Mouse (Mus musculus) adrenal gland, adult 8-10 months (tissue): ENCODE data around the gene Lmtk2. TPM values are rescaled to one million over a fixed set of nuclear protein-coding genes. Genes with fewer than 3 reads are reported as not detected.

Experiments used
- DNase-seq: peaks from one replicate; pipeline ENCODE4 v3.0.0; 2022
- total RNA-seq, 4 experiments: library from RNA; stranded (reverse); gene quantifications; 2 replicates each; pipeline ENCODE4 v1.2.4; 2022

Gene Lmtk2
- total RNA-seq, 4 experiments from 2014 or later: 31.2 to 45.6 (median 38.8) TPM

GRCm38 (mm10) chr5:144109201-144109600 is 9.0 kb downstream of the Lmtk2 start:
- no peak for DNase-seq

DNA sequence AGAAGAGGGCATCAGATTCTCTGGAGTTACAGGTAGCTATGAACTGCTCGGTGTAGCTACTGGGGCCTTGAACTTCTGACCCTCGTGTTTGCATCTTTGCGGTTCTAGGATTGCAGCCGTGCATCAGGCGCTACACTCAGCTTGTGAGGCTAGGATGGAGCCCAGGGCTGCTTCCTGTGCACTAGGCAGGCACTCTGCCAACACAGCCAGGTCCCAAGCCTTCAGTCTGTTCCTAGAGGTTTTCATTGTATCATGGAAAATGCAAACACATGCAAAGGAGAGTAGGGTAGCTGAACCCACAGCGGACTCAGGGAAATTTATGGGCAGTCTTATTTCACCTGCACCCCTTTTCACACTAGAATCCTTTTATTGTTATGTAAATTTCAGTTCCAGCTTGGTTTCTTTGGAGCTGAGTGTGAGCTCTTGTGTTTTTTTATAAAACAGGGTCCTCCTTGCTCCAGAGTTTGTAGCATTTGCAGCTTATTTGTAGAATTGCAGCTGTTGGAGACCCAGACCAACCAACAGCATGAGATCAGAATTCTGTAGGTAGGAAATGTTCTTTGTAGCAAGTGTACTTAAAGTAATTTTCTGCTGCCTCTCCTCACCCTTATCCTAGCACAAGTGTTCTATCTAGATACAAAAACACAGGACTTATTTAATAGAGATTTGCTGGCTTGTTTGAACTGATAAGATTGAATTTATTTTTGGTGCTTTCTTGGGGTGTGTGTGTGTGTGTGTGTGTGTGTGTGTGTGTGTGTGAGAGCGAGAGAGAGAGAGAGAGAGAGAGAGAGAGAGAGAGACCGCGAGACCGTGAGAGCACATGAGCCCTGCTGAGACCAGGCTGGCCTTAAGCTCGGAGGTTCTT is 12.6 kb downstream of the Lmtk2 start:
- DNase-seq: no peak

DNA sequence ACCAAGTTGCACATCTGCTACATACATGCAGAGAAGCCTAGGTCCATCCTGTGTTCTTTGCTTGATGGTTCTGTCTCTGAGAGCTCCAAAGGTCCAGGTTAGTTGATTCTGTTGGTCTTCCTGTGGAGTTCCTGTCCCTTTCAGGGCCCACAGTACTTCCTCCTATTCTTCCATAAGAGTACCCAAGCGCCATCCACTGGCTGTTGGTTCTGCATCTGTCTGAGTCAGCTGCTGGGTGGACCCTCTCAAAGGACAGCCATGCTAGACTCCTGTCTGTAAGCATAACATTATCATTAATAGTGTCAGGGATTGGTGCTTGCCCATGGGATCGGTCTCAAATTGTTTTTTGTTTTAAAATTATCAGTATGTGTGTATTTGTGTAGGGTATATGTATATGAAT is 13.8 kb downstream of the Lmtk2 start:
- no peak for DNase-seq

DNA sequence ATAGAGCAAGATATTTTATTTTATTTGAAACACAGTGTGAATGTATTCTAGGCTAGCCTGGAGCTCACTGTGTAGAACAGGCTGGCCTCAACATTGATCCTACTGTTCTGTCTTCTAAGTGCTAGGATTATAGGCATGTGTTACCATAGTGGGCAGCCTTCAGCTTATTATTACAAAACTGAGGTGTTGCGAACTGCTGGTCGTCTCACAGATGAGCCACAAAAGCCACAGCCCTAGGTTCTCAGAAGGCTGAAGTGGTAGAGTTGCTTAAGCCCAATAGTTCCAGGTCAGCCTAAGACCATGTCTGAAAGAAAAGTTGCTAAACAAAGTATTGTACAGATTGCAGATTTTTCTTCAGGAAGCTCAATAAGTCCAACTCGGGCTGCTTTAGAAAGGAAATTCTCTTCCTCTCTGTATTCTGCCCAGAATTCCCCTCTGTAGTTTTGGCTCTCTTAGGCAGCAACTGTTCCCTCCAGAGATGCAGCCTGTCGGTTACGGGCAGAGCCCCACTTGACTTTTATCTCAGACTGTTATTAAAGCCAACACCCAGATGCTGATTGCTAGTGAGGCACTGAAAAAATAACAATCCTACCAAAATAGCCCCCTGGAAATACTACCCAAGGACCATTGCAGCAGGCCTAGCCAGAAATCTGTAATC is 14.9 kb downstream of the Lmtk2 start:
- DNase-seq: no peak

GRCm38 (mm10) chr5:144115628-144115977 is 15.4 kb downstream of the Lmtk2 start:
- DNase-seq: no peak

- DNase-seq: no peak
These were observed 18.0 kb downstream of the Lmtk2 start for GRCm38 (mm10) chr5:144118271-144118670.

GRCm38 (mm10) chr5:144119286-144119685 is 19.1 kb downstream of the Lmtk2 start:
- no peak for DNase-seq

DNA sequence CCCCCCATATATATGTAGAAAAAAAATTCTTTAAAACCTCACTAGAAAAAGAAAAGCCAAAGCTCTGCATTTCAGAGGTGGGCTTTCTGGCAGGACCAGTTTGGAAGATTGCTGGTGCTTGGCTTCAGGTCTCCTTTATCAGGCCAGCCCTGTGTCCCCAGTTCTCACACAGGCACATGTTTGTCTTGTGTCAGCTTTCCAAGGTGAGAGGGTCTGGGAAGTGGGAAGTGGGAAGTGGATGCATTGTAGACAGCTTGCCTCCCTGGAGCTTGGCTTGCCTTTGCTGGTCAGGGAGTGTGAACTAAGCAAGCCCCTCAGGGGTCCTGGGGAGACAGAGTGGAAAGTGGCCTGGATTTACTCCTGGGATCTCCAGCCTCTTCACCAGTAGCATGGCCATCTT is 21.3 kb downstream of the Lmtk2 start:
- DNase-seq: no peak

DNA sequence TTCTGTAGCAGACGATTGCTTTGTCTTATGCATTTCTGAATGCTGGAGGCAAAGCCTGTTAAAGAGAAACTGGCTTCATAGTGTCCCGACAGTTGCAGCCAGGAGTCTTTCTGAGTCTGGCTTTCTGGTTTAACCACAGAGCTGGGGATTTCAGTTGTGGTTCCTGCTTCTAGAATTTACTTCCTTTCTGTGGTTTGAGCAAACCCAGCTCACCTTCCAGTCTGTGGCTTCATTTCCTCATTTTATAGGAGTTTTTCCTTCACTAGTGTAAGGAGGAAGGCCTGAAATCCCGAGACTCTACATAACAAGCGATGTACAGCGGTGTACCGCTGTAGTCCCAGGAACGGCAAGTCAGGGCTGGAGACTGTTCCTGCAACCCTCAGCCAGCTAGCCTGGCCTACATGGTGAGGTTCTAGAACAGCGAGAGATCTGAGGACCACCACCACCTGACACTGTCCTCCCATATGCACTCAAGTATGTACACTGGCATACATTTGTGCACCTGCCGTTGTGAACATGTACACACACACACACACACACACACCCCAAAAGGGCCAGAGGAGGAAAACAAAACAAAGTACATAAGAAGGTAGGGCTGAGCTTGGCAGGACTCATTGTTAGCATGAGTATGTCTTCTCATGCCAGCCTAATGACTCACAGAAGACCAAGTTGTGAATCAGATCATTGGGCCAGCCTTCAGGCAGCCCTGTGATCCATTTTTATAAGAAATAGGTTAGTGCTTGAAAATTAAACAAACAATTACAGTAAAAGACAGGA is 25.9 kb downstream of the Lmtk2 start:
- DNase-seq: no peak

GRCm38 (mm10) chr5:144143531-144143930 is 43.3 kb downstream of the Lmtk2 start:
- no peak for DNase-seq

- no peak for DNase-seq
These were observed 46.7 kb downstream of the Lmtk2 start for GRCm38 (mm10) chr5:144146898-144147297.

DNA sequence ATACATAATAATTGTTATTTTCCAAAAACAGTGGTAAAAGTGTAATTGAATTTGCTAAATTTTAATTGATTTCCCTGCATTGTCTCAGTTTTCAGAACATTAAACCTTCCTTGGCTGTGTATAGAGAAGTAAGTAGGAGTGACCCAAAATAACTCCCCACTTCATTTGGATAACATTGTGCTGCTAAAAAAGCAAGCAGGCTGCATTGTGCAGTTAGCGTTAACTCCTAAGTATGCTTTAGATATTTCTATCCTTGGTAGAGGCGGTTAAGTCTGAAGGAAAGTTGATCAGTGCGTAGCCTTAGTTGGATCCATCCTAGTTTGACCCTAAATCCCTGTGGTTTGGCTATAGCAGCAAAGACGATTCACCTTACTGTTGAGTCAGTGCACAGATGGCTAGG is 49.3 kb downstream of the Lmtk2 start:
- no peak for DNase-seq

DNA sequence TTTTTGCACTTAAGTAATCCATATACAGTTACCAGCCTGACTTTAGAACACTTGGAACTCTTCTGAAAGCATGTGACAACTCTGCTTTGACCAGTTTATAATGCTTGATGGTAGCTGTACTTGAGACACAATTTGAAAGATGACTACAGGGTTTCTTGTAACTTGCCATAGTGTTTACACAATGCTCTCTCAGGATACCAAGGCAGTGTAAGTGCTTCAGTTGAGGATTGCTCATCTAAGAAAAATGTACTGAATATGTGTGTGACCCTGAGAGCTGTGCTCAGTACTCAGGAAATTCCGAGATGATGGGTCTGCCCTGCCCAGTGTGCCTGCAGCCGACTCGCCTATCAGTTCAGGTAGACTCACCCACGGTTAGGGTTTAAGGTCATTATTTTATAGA is 51.0 kb downstream of the Lmtk2 start:
- DNase-seq: no peak

- peak; percentile 42 for DNase-seq
These were observed 54.3 kb downstream of the Lmtk2 start for GRCm38 (mm10) chr5:144154528-144154927.

- peak; percentile 89 for DNase-seq
These were observed 58.4 kb downstream of the Lmtk2 start for GRCm38 (mm10) chr5:144158604-144159003.

- no peak for DNase-seq
These were observed 58.9 kb downstream of the Lmtk2 start for GRCm38 (mm10) chr5:144159137-144159536.

- no peak for DNase-seq
These were observed 62.0 kb downstream of the Lmtk2 start for GRCm38 (mm10) chr5:144162080-144162812.

- DNase-seq: no peak
These were observed 62.7 kb downstream of the Lmtk2 start for GRCm38 (mm10) chr5:144162813-144163517.

DNA sequence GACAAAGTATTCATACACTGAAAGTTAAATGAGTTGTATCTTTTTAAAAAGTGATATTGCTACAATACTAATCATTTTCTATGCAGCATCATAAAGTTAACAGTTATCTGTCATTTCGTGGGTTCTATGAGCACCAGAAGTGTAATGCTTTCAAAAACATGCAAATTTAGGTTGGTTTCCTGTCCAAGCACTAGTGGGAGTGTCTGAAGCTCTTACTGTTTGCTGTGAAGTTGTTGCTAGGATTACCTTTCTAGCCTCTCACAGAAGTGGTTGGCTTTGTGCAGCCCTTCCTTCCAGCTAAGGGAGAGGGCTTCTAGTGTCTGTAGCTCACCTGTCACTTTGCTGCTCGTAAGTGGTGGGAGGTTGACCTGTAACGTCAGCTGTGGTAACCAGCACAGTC is 65.5 kb downstream of the Lmtk2 start:
- no peak for DNase-seq

GRCm38 (mm10) chr5:144169275-144169975 is 69.2 kb downstream of the Lmtk2 start:
- no peak for DNase-seq

GRCm38 (mm10) chr5:144173648-144174047 is 73.4 kb downstream of the Lmtk2 start:
- no peak for DNase-seq
